Mouse (Mus musculus) skeletal muscle tissue, adult 2 months (tissue): ENCODE measurements at regions not wholly inside any gene's neighbourhood (a gene's known extent, or its start where the extent isn't known, plus 50 kb on each side); places are given as distances from the start of the nearest gene placed in this dataset.

Experiments used
- DNase-seq: peaks from one replicate; pipeline ENCODE4 v3.0.0-alpha.2; 2012; ENCODE audit warnings: low read depth, low spot score

DNA sequence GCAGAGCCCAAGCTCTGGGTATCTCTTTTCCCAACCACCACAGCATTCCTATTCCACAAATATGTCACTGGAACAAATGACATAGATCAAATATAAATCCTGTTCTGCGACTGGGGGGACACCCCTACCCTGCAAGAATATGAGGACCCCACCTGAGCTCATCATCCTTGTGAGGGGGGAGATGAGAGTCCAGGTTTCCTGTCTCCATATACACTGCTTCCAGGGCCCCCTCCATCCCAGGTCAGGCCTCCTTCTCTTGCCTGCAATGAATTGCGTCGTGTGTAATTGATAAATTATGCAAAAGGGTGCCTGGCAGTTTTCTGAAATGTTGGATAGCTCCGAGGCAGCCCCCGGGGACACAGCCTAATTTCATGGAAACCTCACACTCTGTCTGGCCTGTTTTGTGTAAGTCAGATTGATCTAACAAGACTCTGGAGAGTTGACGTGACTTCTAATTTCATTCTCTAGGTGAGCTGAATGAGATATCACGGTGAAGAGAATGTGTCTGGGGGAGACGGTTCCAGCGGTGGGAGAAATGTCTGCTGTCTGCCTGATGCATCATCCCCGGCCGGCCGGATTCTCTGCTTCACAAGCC, 110.3 kb upstream of the Tle3 start:
- no peak for DNase-seq

DNA sequence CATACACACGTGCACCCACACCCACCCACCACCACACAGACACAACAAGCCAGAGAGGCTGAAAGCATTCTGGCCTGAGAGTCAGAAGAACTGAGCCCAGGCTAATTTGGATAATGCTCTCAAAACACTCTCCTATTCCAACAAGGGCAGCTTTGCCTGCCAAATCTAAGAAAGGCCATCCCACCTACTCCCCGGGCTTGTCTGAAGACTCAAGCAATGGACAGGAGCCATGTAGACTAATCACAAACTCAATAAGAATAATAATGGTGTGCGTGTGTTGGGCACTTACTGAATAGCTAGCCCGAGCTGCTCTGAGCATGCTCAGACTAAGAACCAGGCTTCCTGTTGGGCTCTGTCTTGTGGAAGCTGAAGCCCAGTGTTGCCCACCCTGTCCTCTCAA, 108.8 kb upstream of the Tle3 start:
- no peak for DNase-seq

DNA sequence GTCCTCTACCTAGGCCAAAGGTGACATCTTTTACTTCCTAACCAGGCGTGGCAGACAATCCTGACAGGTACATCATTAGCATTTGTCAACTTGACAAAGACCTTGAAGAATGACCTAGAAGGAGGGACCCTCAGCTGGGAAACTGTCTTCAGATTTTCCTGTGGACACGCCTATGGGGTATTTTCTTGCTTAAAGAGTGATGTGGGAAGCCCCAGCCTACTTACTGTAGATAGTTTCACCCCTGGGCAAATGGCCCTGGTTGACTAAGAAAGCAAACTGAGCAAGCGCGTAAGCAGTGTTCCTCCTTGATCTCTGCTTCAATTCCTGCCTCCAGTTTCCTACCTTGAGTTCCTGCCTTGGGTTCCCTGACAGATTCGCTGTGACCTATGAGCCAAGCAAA, 106.7 kb upstream of the Tle3 start:
- DNase-seq, result no peak

DNA sequence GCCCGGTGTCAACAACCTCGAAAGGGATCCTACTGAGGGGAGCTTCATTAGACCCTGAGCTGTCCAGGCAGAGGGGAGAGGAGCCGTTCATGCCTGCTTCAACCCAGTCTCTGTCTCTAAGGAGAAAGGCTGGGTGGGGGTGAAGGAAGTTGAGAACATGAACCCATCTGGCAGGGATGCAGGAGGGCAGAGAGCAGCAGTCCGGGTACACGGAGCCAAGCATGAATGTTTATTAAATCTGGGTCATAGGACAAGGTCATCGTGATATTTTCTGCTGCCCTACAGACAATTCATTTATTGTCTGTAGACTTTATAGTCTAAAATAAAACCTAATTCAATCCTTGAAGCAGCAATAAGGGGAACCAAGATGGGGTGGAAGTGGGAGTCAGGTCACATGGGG, 105.2 kb upstream of the Tle3 start:
- no peak for DNase-seq

DNA sequence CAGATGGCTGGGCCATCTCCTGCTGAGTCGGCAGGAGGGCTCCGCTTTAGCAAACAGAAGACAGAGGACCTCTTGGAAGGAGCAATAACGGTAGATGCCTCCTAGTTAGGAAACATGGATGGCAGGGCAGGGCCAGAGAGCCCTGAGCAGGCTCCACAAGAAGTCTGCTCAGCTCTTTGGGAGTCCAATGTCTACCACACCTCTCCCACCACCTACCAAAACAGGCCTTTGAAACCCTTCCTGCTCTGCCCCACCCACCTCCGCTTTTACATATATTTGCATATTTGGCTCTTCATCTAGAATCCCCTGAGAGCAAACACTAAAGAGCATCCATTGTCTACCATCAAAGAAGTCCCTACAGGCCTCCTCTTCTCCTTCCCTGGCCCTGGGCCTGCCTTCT, 104.6 kb upstream of the Tle3 start:
- no peak for DNase-seq

DNA sequence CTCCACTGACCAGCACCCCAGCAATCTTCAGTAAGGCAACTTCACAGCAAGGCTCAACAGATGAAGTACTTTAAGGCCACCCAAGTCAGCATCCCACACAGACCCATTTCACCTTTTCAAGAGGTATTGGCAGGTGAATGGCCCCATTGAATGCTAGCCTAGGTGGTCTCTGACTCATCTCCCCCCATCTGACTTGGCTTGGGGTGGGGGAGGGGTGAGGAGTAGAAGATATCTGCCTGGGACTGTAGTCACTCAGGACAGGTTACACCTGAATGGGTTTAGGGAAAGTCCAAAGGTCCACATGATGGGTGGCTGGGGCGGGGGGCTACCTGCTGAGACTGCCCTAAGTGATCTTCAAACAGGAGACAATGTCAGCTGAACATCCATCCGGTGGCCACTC, 104.0 kb upstream of the Tle3 start:
- no peak for DNase-seq

DNA sequence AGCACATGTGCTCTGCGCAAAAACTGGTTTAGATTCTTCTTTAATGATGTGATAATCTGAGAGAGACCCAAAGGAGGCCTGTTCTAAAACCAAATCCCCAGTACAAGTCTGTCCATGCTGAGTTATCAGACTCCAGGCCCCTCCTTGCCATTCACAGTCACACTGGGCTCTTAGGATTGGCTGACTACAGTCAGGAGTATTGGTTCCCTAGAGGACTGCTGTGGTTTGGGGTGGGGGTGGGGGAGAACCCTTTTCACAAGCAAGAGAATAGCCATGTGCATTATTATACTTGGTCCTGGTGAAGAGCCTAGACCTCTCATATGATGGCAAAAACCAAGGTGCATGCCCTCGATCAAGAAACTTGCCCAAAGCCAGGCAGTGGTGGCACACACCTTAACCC, 103.5 kb upstream of the Tle3 start:
- no peak for DNase-seq

DNA sequence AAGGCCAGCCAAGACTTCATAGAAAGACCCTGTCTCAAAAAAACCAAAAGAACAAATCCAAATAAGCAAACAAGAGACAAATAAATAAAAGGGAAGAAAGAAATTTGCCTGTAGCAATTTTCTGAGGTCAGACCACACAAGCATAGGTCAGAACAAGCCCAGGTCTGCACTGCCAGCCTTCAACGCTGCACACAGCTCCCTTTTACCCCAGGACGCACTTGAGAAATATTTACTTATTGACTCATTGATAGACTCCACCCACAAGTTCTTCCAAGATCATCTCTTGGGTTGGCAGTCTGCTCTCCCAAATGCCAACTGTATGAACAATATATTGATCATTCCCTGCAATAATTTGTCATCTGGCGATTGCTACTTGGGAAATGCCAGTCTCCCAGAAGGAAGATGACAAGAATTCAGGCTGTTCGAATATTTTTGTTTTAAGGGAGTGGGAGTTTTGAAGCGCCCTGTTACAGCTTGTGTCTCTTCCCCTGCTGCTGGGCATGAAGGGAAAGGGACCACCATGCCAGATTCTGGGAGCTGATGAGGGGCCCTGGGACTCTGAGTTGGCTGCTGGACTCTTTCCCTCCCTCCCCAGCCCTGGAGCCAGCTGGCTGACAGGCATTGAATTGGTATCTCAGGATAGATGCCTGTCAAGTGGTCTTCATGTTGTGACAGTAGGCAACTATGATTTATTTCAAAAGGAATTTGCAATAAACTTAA, 102.9 kb upstream of the Tle3 start:
- DNase-seq, result no peak

DNA sequence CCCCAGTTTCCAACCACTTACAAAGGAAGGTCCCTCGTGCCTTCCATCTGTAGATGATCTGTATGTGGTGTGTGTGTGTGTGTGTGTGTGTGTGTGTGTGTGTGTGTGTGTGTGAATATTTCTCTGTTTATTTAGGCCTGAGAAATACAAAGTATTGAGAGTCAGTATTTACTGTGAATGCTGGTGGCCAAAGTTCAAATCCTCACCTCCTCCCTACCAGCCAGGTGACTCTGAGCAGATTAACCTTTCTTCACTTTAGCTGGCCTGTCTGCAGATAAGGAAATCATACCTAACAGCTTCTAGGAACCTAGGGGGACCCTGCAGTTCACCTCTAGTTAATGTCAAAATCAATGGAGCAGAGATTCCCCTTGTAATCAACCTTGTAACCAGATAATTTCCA, 100.9 kb upstream of the Tle3 start:
- DNase-seq, result no peak

DNA sequence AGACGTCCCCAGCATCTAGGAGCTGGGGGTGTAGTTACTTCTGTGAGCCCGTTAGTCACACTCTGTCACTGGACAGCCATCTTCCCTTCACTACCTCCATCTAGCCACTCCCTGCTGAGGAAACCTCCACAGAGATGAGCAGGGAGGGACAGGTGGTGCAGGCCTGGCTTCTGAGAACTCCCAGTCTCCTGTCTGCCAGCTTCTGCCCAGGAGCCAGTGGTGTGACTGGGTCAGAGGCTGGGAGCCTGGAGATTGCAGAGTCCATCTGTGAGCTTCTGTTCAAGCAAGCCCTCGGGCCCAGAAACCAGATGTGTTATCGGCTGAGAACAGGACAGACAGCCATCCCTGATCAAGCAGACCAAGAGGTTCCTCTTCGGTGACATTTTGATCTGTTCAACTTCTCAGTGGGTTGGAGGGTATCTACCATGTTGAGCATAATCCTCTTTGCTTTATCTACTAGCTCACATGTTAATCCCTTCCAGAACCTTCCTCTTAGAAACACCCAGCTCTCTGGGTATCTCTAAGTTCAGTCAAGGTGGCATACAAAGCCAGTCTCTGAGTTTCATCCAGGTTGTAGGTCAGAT, 100.3 kb upstream of the Tle3 start:
- DNase-seq, result no peak

DNA sequence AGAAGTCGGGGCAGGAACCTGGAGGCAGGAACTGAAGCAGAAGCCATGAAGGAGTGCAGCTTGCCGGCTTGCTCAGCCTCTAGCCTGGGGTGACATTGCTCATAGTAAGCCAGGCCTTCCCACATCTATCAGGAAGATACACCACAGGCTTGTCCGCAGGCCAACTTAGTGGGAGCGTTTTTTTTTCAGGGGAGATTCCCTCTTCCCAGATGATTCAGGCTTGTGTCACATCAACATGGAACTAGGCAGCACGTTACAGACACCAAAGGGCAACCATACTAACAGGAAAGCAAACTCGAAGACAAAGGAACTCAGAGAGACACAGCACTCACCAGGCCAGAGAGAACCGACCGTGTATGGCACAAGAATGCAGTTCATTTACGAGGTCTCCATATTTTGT, 98.1 kb upstream of the Tle3 start:
- DNase-seq, result no peak

DNA sequence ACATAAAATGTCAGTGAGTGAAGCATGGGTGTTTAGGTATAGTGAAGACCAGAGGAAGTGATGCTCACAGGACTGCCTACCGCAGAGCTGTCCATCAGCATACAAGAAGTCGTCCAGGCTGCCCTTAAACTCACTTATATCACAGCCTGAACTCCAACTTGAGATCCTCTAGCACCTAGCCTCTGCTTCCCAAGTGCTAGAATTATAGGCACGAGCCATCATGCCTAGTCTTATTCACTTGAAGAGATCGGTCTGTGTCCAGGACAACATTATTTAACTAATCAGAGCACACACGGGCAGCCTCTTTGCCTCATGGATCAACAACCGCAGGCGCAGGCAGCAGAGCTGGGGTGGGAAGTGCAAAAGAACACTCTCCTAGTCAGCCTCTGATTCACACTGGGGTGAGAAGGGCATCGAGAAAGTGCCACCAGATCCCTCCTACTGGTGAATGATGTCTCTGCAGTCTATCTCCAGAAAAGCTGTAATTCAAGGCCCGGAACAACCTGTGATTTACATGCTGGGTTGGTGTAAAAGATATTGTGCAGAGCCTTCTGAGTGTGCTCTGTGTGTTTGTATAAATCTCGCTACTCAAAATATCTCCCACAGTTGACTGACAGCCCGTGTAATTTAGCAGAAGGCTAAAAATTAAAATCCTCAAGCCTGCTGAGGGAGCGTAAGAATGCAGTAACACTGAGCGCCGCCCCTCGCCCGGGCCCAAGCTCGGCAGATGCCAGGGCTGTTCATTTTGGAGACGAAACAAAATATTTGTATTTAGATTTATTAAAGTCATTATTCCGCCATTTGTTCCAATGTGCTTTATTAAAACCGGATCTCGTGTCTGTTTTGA, 94.6 kb upstream of the Tle3 start:
- peak; percentile 45 for DNase-seq

DNA sequence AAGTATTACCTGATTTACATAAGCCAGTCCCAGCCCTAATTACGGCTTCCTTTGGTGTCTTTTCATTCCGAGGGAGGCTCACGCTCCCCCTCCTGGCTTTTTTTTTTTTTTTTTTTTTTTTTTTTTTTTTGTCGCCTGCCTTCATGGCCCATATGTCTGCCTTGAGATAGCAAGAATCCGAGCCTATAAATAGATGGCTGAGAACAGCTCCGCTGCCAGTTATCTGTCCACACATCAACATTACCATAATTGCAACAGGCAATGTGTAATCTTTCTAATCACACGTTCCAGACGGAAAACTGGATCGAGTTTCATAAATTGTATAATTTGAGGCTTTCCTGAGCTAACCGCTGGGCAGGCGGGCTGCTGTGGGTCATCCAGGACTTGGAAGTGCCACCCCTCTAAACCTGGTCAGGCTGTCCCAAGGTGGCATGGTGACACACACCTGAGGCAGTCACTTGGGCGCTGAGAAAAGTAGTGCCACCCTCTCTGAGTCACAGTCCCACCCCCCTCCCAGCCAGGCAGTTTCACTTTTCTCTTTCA, 93.9 kb upstream of the Tle3 start:
- no peak for DNase-seq

DNA sequence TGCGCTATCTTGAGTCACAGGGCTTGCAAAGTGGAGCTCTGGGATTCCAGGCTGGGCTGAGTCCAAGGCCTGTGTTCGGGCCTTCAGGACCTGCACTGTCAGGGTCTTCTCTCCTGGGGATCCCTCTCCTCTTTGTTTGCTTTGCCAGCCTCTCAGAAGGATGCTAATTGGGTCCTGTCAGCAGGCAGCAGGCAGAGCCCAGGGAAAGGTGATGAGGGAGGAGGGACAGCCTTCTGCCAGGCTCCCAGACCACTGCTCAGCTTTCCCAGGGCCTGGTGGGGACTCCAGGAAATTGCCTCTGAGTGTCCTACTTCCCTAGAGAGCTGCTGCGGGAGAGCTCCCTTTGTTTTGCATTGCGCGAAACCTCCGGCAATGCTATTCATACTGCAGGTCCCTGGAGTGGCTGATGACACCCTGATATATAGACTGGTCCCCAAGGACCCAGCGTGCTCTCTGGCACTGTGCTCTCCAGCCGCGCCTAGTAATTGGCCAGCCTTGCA, 93.1 kb upstream of the Tle3 start:
- no peak for DNase-seq

DNA sequence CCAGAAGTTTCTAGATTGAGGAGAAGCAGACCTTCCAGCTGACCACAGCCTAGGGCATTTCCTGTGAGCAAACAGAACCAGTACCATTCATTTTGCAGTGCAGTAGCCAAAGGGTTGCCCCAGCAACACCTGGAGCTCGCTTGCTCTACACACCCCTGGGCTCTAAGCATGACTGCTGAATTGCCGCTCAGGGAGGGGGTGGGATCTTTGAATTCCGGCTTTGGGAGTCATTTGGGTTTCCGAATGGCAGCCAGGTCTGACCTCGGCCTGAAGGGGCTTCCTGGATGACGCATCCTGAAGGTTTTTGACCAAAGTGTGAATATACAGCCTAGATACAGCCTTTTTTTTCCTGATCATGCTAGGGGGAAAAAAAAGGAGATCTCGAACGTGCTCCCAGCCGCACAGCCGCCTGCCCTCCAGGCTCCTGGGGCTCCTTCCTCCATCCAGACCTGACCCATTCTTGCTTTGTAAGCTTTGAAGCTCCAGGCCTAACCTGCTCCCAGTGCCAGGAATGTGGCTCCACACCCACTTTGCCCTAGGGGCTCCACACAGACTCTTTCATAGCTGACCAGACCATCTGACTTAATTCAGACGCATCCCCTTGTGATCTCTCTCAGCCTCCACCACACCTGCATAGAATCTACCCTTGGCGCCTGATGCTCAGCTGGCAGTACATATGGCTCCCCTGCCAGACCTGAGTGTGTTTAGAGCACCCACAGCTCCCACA, 91.1 kb upstream of the Tle3 start:
- DNase-seq, result no peak

DNA sequence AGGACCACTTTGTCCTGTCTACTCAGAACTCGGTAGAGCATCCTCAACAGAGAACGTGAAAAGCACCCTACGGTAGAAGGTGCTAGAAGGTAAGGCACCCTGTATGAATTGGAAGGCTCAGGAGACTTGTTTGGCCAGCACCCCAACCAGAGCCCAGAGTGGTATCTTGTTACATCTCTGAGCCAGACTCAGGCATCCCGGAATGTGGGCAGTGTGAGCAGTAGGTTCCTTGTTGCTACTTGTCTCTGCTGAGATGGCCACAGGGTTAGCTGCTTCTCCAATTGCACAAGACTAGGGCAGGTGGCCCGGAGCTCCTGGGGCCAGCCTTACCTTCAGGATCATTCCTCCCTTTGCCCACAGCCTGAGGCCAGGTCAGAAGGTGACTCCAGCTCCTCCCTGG, 88.9 kb upstream of the Tle3 start:
- DNase-seq, result no peak

DNA sequence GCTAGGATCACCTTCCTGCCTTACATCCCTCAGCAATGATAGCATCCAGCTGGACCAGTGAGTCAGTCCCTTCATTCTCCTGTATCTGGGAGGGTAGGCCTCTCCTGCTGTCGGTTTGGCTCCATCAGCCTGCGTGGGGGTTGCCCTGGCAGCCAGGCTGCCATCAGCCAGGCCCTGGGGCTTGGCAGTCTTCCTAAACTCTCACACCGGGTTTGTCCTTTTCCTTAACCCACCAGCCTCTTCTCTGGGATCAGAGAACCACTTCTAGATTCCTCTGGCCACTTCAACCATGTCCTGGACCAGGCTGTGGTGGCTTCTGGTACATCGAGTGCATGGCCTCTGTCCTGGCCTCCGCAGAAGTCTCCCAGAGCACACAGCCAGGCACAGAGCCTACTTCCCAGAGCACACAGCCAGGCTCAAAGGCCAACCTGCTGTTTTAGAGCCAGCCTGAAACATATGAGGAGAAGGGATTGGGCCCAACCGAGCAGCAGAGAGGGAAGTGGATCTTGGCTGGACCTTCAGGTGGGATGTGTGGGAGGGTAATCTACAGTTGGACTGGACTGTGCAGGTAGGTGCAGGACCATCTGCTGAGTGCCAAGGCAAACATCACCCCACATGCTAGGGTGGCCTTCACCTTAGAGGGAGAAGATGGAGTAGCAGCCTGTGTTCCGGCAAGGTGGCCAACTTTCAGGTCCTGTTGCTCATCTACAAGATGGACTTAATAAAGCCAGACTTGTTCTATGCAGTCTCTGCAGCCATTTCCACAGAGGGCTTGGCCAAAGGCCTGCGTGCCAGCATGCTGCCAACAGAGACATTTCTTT, 87.8 kb upstream of the Tle3 start:
- no peak for DNase-seq

DNA sequence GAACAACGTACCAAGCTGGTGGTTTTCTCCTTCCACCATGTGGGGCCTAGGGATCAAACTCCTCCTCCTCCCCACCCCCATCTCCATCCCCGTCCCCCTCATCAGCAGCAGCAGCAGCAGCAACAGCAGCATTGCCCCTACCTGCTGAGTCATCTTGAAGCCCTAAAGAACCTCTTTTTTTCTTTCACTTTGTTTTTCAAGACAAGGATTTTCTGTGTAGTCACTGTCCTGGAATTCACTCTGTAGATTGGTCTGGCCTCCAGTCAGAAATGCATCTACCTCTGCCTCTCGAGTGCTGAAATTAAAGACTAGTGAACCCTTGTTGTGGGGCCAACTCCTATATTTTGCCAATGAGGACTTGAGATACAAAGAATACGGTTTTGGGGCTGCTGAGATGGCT, 85.6 kb upstream of the Tle3 start:
- DNase-seq, result no peak

DNA sequence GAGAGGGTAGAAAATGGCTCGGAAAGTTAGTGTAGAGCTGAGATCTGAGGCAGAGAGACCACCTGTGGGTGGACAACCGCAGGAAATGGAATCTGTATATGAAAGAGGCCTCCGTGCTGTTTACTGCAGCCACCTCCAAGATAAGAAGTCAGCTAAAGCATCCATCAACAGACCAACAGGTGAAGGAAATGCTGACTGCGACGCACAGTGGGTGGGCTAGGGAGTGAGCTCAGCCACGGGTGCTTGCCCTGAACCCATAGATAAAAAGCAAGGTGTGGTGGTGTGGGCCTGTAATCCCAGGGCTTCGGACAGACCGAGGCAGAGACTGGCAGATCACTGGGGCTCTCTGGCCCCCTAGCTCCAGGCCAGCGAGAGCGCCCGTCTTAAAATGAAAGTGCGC, 83.0 kb upstream of the Tle3 start:
- no peak for DNase-seq

DNA sequence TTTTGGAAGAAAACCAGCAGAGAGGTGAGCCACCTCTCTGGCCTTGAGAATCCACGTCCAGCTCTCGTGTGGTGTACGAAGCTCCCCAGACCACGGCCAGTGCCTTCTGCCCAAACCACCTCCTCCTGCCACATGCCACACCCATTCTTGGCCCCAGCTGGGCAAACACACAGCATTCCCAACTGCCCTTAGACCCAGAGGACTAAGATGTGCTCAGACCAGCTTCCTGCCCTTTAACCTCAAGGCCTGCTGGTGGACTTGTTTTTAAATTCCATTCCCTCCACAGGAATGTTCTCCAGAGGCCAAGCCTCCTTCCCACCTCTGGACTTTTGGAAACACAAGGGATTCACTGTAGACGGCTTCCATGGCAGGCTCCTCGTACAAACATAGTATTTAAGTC, 82.5 kb upstream of the Tle3 start:
- no peak for DNase-seq

DNA sequence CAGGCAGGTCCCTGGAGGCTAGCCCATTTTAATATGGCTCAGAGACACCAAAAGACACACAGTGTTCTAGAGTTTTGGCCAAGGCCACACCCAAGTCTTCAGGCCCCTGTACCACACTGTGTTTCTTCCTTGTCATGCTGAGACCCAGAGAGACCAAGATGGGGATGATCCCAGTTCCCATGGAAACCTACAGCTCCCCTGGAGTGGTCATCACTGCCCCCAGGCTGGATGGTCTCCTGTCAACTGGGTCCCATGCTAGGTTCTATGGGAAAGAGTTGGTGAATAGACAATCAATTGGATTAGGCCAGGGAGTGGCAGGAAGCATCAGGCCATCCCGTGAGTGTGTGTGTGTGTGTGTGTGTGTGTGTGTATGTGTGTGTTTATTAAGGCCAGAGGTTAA, 80.5 kb upstream of the Tle3 start:
- DNase-seq, result no peak
